Mouse (Mus musculus): ENCODE results near the gene Rcbtb2. TPM values are rescaled to one million over a fixed set of nuclear protein-coding genes. Genes with fewer than 3 reads are reported as not detected.
A peak's percentile ranks its signal among the peaks of the same experiment; 100 is the strongest.

Gene Rcbtb2
- polyA plus RNA-seq, 1 experiment from 2014 or later: 56.8 TPM

DNA sequence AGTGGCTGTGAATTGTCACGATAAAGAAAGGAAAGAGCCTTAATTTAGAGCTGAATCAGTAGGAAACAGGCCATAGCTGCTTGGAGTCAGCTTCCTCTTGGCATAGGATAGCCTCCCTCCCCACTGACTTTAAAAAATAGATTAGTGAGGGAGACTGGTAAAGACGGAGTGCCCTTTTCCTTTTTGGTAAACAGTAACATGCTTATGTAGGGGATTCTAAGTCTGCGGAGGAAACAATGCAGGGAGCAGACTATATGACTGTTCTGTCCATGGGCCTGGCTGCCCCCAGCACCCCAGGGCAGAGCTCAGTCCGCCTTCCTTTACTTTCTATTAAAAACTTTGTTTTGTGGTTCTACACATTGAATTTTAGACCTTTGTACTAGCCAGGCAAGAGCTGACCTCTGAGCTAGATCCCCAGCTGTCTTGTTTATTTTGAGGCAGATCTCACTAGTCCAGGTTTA, 56.4 kb downstream of the Rcbtb2 start:
- H3K9me3 ChIP-seq (replicated peaks): no peaks in the 10 kb centered on the region
- 85% methylated on average over 4 of the region's 4 CpGs for WGBS
- ATAC-seq (ENCODE audit: low FRiP score): no peak
- H3K36me3 ChIP-seq: peaks cover 50% of the 10 kb centered on the region
- H3K4me2 ChIP-seq: no peak overlapping the region
- H3K9ac ChIP-seq (replicated peaks): no peak overlapping the region
- H3K27ac ChIP-seq (replicated peaks): peak overlapping the region; percentile 23
- no peaks in the 10 kb centered on the region for H3K27me3 ChIP-seq (replicated peaks)
- H3K4me1 ChIP-seq: no peaks in the 10 kb centered on the region
- no peak overlapping the region for H3K4me3 ChIP-seq (replicated peaks)

DNA sequence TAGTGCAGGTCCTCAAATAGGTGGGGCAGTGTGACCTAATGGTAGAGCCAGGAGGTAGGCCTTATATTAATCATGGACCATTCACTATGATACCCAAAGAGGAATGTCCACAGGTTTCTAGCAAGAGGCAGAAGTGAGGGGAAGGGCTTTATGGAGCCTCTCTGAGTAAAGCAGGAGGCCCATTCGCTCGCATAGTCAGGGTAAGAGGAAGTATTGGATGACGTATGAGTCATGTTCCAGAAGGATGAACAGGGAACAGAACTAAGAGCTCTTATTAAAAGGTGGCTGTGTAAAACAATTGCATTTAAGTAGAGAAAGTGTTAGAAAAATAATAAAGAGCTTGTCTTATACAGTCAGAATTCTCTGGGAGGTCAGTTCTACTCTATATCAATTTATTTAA, 57.8 kb downstream of the Rcbtb2 start:
- no peak overlapping the region for H3K9ac ChIP-seq (replicated peaks)
- H3K36me3 ChIP-seq: peaks cover 56% of the 10 kb centered on the region
- H3K4me3 ChIP-seq (replicated peaks): no peak overlapping the region
- no peak overlapping the region for H3K27ac ChIP-seq (replicated peaks)
- H3K4me1 ChIP-seq: no peaks in the 10 kb centered on the region
- WGBS: 92% methylated on average over 3 of the region's 3 CpGs
- no peak for ATAC-seq (ENCODE audit: low FRiP score)
- no peak overlapping the region for H3K4me2 ChIP-seq
- no peaks in the 10 kb centered on the region for H3K9me3 ChIP-seq (replicated peaks)
- H3K27me3 ChIP-seq (replicated peaks): no peaks in the 10 kb centered on the region

DNA sequence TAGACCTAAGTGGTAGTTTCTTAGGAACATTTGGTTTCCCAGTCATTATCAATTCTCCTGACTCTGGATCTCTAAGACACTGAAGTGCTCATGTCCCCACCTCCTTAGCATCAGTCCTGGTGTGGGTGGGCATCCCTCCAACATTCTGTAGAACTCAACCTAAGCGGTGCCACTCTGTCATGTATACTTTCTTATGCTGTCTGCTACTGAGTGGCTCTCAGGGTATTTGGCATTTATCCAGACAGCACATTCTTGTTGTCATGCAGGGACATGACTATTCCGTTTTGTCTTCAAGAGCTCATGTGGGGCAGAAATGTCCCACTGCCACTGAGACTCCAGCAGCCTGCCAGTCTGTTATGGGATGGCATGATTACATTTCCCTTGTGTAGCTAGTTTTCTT, 58.3 kb downstream of the Rcbtb2 start:
- H3K4me1 ChIP-seq: no peaks in the 10 kb centered on the region
- H3K27me3 ChIP-seq (replicated peaks): no peaks in the 10 kb centered on the region
- peaks cover 56% of the 10 kb centered on the region for H3K36me3 ChIP-seq
- H3K4me2 ChIP-seq: no peak overlapping the region
- no peak overlapping the region for H3K27ac ChIP-seq (replicated peaks)
- no peak overlapping the region for H3K4me3 ChIP-seq (replicated peaks)
- H3K9me3 ChIP-seq (replicated peaks): no peaks in the 10 kb centered on the region
- ATAC-seq (ENCODE audit: low FRiP score): peak; percentile 55; the same call in 1 of the 2 replicates
- no peak overlapping the region for H3K9ac ChIP-seq (replicated peaks)
- 43% methylated on average over 2 of the region's 2 CpGs for WGBS

DNA sequence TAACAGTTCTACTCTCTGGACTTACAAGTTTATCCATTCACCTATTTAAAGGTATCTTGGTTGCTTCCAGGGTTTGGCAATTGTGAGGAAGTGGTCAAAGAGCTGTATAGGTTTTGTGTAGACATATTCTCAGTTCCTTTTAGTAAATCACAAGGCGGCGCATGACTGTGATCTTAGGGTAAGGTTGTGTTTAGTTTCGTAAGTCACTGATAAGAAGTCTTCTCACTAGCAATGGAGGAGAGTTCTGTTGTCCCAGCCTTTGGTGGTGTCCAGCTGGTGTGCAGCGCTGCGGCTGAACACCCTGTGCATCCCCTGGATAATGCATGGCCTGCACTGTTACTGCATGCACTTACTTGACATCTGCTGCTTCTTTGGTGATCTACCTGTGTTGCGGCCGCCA, 64.0 kb downstream of the Rcbtb2 start:
- no peaks in the 10 kb centered on the region for H3K9me3 ChIP-seq (replicated peaks)
- no peak overlapping the region for H3K4me2 ChIP-seq
- 90% methylated on average over 7 of the region's 7 CpGs for WGBS
- ATAC-seq (ENCODE audit: low FRiP score): no peak
- H3K36me3 ChIP-seq: peaks cover 34% of the 10 kb centered on the region
- no peaks in the 10 kb centered on the region for H3K4me1 ChIP-seq
- no peak overlapping the region for H3K9ac ChIP-seq (replicated peaks)
- H3K4me3 ChIP-seq (replicated peaks): no peak overlapping the region
- no peak overlapping the region for H3K27ac ChIP-seq (replicated peaks)
- no peaks in the 10 kb centered on the region for H3K27me3 ChIP-seq (replicated peaks)

DNA sequence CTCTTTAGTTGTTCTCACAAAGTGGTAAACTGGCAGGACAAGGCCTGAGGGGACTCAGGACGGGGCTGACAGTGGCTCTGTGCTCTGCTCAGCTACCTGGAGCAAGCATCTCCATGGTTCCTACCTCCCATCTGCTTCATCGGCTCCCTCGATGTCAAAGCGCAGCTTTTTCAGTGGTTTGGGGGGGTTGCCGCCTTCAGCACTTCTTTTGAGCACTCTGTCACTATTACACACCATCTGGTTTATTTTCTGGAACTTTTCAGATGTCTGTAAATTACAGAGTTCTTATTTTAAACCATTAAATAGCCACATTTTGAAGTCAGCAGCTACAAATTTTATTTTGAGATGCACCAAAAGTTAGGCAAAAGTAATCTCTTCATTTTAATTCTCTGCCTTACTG, 76.2 kb downstream of the Rcbtb2 start:
- Histone ChIP-seq H3K9ac (replicated peaks) (no peak overlapping the region), H3K27me3 (replicated peaks) (no peaks in the 10 kb centered on the region), H3K9me3 (replicated peaks) (no peaks in the 10 kb centered on the region), H3K4me1 (no peaks in the 10 kb centered on the region), H3K27ac (replicated peaks) (no peak overlapping the region), H3K4me3 (replicated peaks) (no peak overlapping the region), H3K36me3 (peaks cover 29% of the 10 kb centered on the region), H3K4me2 (no peak overlapping the region)
- WGBS: 57% methylated on average over 5 of the region's 5 CpGs
- ATAC-seq (ENCODE audit: low FRiP score): no peak

DNA sequence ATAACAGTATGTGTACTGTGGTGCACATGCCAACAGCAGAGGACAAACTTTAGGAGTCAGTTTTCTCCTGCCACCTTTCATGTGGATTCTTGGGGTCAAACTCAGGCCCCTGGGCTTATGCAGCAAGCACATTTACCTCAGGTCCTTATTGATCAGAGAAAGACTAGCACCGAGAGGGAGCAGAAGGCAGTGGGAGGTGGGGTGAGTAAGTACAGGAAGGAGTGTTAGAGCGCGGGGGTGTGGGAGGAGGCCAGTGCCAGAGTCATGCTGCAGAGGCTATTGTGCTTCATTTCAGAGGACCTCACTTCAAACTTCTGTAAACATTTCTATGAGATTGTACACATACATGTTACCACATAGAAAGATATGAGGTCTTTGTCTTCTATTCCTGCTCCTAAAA, 78.6 kb downstream of the Rcbtb2 start:
- H3K9me3 ChIP-seq (replicated peaks): no peaks in the 10 kb centered on the region
- ATAC-seq (ENCODE audit: low FRiP score): no peak
- no peak overlapping the region for H3K4me3 ChIP-seq (replicated peaks)
- no peak overlapping the region for H3K9ac ChIP-seq (replicated peaks)
- no peak overlapping the region for H3K4me2 ChIP-seq
- H3K4me1 ChIP-seq: no peaks in the 10 kb centered on the region
- no peaks in the 10 kb centered on the region for H3K27me3 ChIP-seq (replicated peaks)
- no peak overlapping the region for H3K27ac ChIP-seq (replicated peaks)
- WGBS: 75% methylated on average over 3 of the region's 3 CpGs
- H3K36me3 ChIP-seq: peaks cover 27% of the 10 kb centered on the region

DNA sequence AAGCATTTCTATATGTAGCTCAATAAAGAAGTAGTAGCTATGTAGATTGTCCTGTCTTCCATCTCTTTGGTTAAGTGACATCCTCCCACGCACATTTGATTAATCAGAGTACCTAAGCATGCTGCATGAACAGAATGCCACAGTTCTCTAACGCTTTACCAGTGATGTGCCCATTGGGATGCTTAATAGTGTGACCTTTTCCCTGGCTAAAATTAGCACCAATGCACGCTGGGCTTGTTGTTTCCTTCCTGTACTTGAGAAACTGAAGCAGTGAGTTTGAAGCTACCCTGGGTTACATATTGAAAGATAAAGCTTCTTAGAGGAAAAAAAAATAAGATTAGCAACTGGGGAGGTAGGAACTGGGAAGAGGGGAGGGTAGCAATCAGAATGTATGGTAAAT, 81.2 kb downstream of the Rcbtb2 start:
- Histone ChIP-seq H3K27ac (replicated peaks) (no peak overlapping the region), H3K9me3 (replicated peaks) (no peaks in the 10 kb centered on the region), H3K4me1 (no peaks in the 10 kb centered on the region), H3K9ac (replicated peaks) (no peak overlapping the region), H3K4me2 (no peak overlapping the region), H3K4me3 (replicated peaks) (no peak overlapping the region), H3K36me3 (peaks cover 13% of the 10 kb centered on the region; the same call in 1 of the 2 replicates), H3K27me3 (replicated peaks) (no peaks in the 10 kb centered on the region)
- ATAC-seq (ENCODE audit: low FRiP score): no peak
- 79% methylated on average over 3 of the region's 3 CpGs for WGBS

DNA sequence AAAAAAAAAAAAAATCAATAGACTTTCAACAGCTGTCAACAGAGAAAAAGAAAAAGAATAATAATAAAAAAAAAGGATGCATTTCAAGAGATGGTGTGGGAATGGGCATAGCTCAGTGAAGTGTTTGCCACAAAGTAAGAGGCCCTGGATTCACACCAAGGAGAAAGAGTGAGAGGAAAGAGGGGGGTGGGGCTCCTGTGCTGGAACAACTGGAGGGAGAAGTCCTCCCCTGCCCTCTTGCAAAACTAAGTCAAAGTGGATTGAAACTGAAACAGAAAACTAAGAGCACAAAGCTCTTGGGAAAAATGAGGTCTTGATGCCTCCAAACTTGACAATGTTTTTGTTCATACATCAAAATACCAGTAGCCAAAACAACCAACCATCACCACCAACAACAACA, 86.4 kb downstream of the Rcbtb2 start:
- H3K36me3 ChIP-seq: peaks cover 9% of the 10 kb centered on the region
- no peaks in the 10 kb centered on the region for H3K27me3 ChIP-seq (replicated peaks)
- H3K27ac ChIP-seq (replicated peaks): no peak overlapping the region
- no peak overlapping the region for H3K9ac ChIP-seq (replicated peaks)
- no peak overlapping the region for H3K4me3 ChIP-seq (replicated peaks)
- H3K4me2 ChIP-seq: no peak overlapping the region
- no peak for ATAC-seq (ENCODE audit: low FRiP score)
- H3K9me3 ChIP-seq (replicated peaks): no peaks in the 10 kb centered on the region
- H3K4me1 ChIP-seq: no peaks in the 10 kb centered on the region

DNA sequence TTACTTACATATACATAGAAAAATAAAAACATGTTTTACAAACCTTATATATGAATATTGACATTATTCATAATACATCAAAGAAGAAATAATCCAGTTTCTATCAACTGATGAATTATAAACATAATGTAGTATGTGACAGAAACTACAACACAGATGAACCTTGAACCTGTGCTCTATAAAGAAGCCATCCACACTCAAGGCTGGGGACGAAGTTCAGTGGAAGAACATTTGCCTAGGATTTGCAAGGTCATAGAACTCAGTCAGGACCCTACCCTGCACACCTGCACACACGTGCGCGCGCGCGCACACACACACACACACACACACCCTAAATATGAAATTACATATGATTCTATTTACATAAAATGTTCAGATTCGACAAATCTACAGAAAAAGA, 87.4 kb downstream of the Rcbtb2 start:
- Histone ChIP-seq H3K4me3 (replicated peaks) (no peak overlapping the region), H3K27me3 (replicated peaks) (no peaks in the 10 kb centered on the region), H3K9me3 (replicated peaks) (no peaks in the 10 kb centered on the region), H3K9ac (replicated peaks) (no peak overlapping the region), H3K4me2 (no peak overlapping the region), H3K4me1 (no peaks in the 10 kb centered on the region), H3K27ac (replicated peaks) (no peak overlapping the region), H3K36me3 (peaks cover 10% of the 10 kb centered on the region)
- ATAC-seq (ENCODE audit: low FRiP score): no peak
- 98% methylated on average over 8 of the region's 8 CpGs for WGBS

DNA sequence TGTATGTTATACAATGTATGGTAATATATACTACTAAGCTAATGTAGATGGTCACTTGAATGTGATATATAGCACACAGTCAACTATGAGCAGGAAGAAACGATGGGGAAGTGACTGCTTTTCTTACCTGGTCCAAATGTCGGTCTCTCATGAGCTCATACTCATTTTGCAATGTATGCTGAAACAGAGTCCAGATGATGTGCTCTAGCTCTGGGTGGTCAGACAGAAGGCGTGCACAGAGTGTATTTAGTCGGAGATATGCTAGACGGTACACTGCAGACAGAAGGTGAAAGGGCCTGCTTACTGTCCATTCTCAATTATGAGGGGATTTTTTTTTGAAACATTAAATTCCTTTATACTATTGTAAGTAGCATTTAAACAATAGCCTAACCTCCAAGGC, 88.6 kb downstream of the Rcbtb2 start:
- WGBS: 92% methylated on average over 5 of the region's 5 CpGs
- H3K4me1 ChIP-seq: no peaks in the 10 kb centered on the region
- H3K9me3 ChIP-seq (replicated peaks): no peaks in the 10 kb centered on the region
- H3K4me3 ChIP-seq (replicated peaks): no peak overlapping the region
- no peak overlapping the region for H3K4me2 ChIP-seq
- H3K9ac ChIP-seq (replicated peaks): no peak overlapping the region
- H3K27ac ChIP-seq (replicated peaks): no peak overlapping the region
- no peak for ATAC-seq (ENCODE audit: low FRiP score)
- H3K27me3 ChIP-seq (replicated peaks): no peaks in the 10 kb centered on the region
- H3K36me3 ChIP-seq: peaks cover 20% of the 10 kb centered on the region

DNA sequence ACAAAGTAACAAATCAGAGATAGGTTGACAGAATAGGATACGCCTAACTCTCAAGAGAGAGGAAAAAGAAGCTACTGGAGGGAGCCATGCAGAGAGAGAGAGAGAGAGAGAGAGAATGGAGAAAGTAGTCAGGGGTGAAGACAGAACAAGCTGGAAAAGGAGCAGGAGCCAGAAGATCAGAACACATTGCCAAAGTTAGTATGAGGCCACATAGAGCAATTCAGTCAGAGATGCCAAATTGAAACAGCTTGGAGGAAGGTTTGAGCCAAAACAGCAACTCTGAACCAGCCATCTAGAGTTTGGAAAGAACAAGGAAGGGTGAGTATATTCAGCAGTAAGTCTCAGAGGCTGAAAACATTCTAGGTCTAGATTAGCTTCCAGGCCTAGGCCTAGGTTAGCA, 94.2 kb downstream of the Rcbtb2 start:
- no peaks in the 10 kb centered on the region for H3K27me3 ChIP-seq (replicated peaks)
- no peak for ATAC-seq (ENCODE audit: low FRiP score)
- peaks cover 20% of the 10 kb centered on the region for H3K36me3 ChIP-seq
- no peak overlapping the region for H3K9ac ChIP-seq (replicated peaks)
- H3K9me3 ChIP-seq (replicated peaks): no peaks in the 10 kb centered on the region
- H3K4me2 ChIP-seq: no peak overlapping the region
- H3K4me3 ChIP-seq (replicated peaks): no peak overlapping the region
- H3K27ac ChIP-seq (replicated peaks): no peak overlapping the region
- H3K4me1 ChIP-seq: no peaks in the 10 kb centered on the region
- 83% methylated on average over 1 of the region's 1 CpGs for WGBS

DNA sequence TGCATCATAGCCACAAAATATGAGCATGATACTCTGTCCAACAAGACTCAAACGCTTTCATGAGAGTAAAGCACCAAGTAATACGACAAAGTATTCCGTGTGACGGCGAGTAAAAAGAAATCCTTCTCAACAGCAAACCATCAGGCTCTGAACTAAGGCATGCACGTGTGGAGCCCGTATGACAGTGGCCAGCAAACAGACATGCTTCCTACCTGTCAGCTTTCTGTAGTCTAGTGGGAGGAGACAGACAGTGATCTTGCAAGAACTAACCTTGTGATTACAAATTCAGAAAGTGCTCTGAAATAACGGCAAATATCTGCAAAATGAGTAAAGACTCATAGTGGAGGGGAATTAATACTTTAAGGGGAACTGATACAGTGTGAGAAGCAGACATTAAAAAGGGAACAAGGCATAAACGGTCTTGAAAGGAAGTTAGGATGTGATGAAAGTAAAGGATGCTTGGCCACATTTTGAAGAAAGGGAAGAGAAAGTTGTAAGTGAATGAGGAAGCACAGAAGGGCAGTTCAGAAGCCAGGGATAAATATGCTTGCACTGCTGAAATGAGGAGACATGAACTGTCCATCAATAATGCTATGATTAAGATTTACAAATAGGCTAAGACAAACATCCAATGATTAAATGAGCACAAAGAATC, 99.6 kb downstream of the Rcbtb2 start:
- no peak overlapping the region for H3K4me3 ChIP-seq (replicated peaks)
- no peaks in the 10 kb centered on the region for H3K9me3 ChIP-seq (replicated peaks)
- H3K4me2 ChIP-seq: no peak overlapping the region
- peaks cover 7% of the 10 kb centered on the region for H3K4me1 ChIP-seq
- H3K27ac ChIP-seq (replicated peaks): no peak overlapping the region
- H3K27me3 ChIP-seq (replicated peaks): no peaks in the 10 kb centered on the region
- no peak overlapping the region for H3K9ac ChIP-seq (replicated peaks)
- no peak for ATAC-seq (ENCODE audit: low FRiP score)
- WGBS: 93% methylated on average over 9 of the region's 9 CpGs
- no peaks in the 10 kb centered on the region for H3K36me3 ChIP-seq

DNA sequence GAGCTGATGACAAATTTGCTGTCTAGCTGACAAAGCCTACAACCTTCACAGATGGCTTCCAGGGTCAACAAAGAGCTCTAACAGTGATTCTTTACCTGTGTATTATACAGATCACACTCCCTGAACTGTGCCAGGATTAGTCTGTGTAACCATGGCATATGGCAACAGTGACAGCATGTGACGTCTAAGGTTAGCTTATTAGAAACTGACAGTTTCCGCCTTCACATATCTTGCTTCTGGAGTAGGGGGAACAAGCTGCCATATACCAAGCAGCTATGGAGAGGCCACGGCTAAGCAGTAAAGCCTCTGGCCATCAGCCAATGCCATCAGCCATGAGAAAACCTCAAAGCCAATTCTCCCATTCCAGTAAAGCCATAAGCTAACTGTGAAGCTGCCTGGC, 103.5 kb downstream of the Rcbtb2 start:
- Histone ChIP-seq H3K4me1 (peaks cover 8% of the 10 kb centered on the region), H3K27me3 (replicated peaks) (no peaks in the 10 kb centered on the region), H3K4me3 (replicated peaks) (no peak overlapping the region), H3K4me2 (no peak overlapping the region), H3K36me3 (no peaks in the 10 kb centered on the region), H3K27ac (replicated peaks) (no peak overlapping the region), H3K9ac (replicated peaks) (no peak overlapping the region), H3K9me3 (replicated peaks) (no peaks in the 10 kb centered on the region)
- 71% methylated on average over 3 of the region's 3 CpGs for WGBS
- no peak for ATAC-seq (ENCODE audit: low FRiP score)

Measured in neural tube, embryonic 15.5 days (tissue).